Mouse (Mus musculus) liver, postnatal 0 days (tissue): ENCODE measurements around the gene Tmem130.

Source experiments
- CTCF ChIP-seq: sonication (generic); IDR thresholded peaks from 2 replicates; pipeline ENCODE4 v1.5.1; 2016; ENCODE audit warnings: antibody characterized with exemption, low read depth
- EP300 ChIP-seq: IDR thresholded peaks from 2 replicates; pipeline ENCODE4 v1.6.1; 2016; ENCODE audit warnings: antibody characterized with exemption, low read depth, mild to moderate bottlenecking

GRCm38 (mm10) chr5:144766026-144766425 is 4.4 kb upstream of the Tmem130 start:
- TF ChIP-seq CTCF: no peak
- TF ChIP-seq EP300: no peak
